Mouse (Mus musculus): ENCODE data around the gene Klhl18. TPM values are rescaled to one million over a fixed set of nuclear protein-coding genes. Genes with fewer than 3 reads are reported as not detected.
A peak's percentile ranks its signal among the peaks of the same experiment; 100 is the strongest.

Gene Klhl18
- total RNA-seq (2021), result 1 to 10 TPM; 6.0 to 8.3 TPM
- long read RNA-seq, experiment 1, full-length matches to known transcripts, result 3 of 6 reads
- long read RNA-seq, experiment 1, partial matches to known transcripts, result 1 of 6 reads
- long read RNA-seq, experiment 1, other reads (novel, unspliced or antisense), result 2 of 6 reads
- long read RNA-seq, experiment 2, full-length matches to known transcripts, result 4 of 6 reads
- long read RNA-seq, experiment 2, partial matches to known transcripts, result 1 of 6 reads
- long read RNA-seq, experiment 2, other reads (novel, unspliced or antisense), result 1 of 6 reads

DNA sequence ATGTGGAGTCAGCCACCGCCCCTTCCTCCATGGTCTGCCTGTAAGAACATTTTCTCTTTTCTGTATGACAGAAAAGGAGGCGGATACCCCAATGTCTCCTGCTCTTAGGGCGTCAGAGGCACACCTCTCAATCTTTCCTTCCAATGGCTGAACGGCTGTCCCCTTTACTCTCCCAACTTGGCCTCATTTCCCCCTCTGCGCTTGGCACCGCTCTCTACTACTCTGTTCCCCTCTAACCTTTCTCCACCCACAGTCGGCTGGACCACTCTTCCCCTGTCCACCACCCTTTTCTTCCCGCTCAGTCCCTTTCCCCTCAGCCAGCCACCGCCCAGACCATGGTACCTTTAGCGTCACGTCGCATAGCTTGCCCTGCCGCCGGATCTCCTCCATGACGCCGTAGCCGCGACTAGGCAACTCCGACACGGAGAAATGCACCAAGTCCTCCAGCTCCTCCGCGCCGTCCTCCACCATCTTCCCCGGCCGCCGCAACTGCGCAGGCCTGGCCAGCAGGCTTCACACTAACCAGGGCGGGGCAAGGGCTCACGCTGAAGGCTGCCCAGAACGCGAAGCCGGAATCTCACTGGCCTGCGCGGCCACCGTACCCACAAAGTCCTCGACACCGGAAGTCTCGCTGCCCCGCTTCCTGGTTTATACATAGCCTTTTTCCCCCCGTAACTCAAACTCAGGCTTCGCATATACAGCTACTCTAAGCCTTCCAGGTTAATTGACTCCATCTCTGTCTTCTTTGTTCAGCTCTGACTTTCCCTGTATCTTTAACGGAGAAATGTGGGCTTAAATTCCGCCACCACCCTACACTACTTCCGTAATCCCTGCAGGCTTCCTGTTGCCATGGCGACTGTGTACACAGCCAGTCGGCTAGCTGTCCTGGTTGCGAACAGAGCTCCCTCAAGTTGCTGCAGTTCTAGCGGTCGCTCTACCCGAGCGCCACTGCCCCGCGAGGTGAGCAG, at the start of gene Klhl18, which contains the start of gene Kif9:
TSS of gene Klhl18 (minus strand) at position 571 of the 968 bp plus-strand sequence.
TSS of gene Kif9 (plus strand) at position 835 of the 968 bp plus-strand sequence.
- peak; percentile 94 for DNase-seq

DNA sequence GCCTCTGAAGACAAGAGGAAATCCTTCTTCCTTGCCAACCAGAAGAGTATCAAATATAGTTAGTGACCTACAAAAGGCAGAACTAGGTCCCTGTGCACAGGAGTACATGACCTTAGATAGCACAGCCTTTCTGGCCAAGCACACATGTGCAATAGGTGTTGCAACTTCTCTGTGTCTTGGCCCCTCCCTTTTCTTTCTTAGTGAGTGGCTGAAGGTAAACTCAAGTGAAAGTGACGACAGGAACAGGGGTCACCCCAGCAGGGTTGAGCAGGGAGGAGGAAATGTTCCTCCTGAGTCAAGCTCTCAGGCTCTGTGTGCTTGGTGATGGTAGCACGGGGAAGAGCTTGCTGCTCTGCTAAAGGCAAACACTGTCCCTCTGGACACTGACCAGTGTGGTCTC, 49.2 kb upstream of the Klhl18 start:
- DNase-seq, result no peak

DNA sequence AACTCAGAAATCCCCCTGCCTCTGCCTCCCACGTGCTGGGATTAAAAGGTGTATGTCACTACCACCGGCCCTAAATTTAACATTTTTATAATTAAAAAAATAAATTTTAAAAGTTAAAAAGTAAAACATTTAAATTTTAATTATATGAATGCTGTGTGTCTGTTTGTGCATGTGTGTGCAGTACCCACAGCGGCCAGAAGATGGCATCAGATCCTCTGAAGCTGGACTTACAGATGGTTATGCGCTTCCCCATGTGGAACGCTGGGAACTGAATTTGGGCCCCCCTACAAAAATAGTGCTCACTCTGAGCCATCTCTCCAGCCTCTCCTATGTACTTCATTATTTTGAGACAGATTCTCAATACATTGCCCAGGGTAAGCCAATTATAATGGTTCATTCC, 14.4 kb upstream of the Klhl18 start:
- peak; percentile 15 for DNase-seq

DNA sequence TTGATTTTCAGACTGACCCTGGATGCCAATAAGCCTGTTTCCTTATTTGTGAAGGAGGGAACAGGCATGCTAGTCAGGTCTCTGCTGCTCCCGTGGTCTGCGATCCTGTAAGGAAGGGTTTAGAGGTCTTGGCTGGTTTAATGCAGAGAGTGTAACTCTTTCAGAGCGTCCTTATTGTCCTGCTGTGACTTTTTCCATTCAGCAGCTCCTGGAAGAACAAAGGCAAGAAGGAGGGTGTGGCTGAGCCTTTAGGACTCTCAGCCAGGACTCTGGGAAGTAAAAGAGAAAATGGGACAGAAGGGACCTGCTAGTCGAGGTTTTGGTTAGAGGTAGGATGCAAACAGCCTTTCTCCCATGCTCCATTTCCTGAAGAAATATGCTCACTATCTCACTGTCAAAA, 12.3 kb upstream of the Klhl18 start:
- no peak for DNase-seq

DNA sequence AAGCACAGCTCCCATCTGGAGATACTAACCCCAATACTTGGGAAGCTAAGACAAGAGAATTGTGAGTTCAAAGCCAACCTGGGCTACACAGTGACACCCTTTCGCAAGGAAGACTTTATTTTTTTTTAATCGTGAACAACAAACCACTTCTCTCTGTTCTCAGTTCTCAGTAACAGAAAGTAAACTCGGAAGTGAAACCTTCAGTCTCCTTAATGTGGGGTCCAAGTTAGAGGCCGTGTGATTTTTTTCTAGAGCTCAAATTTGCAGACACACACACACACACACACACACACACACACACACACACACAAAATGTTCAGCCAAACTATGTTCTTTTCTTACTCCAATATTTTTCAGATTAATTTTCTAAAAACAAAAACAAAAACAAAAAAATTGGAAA, 2.1 kb upstream of the Klhl18 start:
- no peak for DNase-seq

DNA sequence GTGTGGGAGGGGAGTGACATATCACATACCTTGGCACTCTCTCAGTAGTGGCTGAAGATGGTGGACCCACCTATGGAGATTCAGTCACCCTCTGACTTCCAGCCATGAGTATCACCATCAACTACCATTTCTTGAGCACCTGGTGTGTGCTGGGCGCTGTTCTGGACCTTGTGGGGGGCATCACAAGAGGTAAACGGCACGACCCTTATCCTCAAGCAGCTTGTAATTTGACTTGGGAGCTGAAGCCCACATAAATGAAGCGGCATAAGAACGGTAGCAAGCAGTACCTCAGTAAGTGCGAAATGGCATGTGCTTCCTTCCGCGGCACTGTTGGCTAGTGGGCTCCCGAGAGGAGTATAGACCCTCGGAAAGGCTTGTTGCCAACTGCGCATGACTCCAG, 1.5 kb upstream of the Klhl18 start:
- no peak for DNase-seq

DNA sequence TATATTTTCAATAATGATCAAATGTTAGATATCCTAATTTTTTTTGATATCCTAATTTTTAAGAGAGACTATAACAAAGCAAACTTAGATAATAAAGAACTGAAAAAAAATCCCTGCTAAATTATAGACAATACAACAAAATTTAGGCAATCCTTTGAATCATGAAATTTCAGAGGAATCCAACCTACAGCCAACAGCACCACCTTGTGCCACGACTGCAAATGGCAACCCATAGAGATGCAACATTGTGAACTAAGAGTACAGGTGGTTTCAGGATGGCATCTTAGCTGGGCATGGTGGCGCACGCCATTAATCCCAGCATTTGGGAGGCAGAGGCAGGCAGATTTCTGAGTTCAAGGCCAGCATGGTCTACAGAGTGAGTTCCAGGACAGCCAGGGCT, 10.3 kb downstream of the Klhl18 start:
- no peak for DNase-seq

DNA sequence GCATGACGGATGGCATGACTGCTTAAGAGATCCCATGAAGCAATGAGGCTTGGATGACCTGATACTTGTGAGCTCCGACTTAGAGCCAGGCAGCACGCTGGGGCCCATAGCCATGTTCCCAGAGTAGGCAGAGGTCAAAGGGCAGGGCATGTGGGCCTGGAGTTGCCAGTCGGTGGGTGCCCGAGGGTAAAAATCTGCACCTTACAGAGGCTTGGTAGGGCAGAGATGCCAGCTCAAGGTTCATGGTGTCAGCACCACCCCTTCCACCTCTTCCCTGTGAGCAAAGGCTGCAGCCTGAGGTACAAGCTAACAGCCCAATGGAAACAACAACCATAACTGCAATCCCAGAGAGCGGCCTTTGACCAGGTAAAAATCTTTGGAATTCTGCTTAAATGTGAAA, 11.2 kb downstream of the Klhl18 start:
- DNase-seq, result no peak

DNA sequence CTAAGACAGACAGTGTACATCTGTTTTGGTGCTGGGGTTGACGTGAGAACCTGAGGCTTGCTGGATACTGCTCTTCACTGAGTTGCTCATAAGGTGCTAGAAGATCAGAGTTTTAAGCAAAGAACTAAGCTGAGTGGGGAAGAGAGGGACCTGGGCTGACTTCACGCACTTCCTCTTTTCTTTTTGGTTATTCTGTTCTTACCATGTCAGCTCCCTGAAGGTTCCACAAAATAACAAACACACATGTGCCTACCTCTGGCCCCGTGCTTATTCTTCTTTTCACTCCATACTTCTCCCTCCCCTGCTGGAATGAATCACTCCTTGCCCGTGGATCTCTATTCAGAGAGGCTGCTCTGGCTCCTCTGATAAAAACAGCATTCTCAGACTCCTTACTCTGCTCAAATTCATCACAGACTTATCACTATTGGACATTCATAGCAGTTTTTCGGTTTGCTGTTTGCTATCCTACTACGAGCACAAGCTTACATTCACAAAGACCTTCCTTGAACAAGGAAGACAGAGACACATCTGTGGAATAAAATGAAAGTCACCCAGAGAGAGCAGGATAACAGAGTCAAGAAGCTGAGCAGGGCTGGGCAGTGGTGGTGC, 12.4 kb downstream of the Klhl18 start:
- DNase-seq, result no peak

DNA sequence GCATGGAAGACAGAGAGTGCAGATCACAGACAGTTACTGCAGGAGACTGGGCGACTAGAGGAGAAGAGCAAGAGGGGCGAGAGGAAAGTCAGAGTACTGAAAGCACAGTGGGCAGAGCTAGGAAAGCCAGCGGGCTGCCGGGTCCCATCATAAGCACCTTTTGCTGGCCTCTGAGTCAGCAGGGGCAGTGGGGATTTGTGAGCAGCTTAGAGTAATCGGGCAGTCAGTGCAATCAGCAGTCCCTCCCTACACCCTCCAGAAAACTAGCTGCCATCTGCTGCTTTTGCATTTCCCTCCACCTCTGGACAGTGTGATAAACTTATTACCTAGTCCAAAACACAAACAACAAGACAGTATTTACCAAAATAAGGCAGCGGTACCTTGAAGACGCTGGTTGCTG, 14.2 kb downstream of the Klhl18 start:
- no peak for DNase-seq

DNA sequence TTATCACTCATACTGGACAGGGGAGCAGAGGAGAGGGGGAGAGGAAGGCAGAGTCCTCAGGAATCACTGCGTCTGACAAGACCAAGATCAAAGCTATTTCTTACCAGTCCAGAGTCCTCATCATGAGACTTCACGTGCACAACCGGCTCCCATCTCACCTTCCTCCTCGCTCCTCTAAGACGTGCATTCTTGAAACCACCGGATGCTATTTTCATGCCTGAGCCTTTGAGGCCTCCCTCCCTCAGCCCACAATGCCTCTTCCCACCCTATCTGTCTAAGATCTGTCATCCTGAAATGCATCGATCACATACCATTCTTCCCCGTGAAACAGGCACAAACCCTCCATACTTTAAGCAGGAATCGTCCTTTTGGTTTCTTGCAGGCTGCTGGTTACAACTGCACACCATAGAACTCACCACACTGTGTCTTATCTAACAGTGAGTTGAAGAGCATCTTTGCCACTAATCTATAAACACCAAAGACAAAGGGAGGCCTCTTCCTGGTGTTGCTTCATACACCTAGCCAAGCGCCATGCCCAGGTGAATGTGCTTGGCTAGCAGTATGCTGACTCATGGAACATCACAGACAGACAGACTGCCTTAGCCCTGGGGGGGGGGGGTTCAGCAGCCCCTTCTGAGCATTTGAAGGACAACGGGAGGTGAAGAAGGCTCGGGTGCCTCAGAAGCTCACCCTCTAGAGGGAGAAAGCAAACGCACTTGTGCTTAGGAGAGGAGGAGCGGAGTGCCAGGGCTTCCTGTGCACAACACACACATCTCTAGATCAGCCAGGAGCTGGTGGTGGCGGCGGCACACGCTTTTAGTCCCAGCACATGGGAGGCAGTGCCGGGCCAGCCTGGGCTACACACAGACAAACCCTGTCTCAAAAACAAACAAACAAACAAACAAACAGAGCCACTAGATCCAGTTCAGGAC, 15.3 kb downstream of the Klhl18 start:
- DNase-seq, result no peak

DNA sequence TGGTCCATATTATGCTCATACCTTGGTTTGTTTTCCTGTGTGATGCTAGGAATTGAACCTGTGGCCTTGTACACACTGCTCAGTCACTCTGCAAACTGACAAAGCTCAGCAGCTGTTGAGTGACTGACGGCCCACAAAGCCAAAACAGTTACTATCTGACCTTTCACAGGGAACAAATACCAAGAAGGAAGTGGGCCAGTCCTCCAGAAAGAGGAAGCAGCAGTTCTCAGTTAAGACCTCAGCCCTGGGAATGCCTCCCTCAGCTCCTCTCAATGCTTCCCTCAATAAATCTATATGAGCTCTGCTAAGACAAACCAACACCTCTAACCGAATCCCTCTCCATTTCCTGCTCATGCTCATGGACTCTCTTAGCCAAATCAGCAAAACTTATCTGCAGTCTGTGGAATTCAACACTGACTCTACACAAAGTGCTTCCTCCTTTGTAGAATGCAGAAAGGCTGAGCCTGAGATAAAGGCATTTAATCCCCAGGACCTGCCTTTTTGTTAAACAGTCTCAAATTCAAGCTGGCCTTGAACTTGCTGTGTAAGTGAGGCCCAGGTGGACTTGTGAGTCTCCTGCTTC, 17.3 kb downstream of the Klhl18 start:
- DNase-seq, result no peak

DNA sequence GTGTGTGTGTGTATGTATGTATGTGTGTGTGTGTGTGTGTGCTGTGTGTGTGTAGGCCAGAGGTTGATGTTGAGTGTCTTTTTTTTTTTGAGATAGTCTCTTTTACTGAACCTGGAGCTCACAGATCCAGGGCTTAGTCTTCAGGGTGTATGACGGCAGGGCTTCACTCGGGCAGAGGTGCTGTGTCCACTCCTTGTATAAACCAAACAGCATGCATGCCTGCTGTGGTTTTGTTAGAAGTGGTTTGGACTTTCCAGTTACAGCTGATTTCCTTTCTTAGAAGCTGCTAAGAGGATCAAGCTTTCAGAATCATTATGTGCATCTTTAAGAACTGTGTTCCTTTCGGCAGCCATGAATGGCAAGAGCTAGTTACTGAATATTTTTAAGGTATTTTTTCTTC, 18.6 kb downstream of the Klhl18 start:
- no peak for DNase-seq

DNA sequence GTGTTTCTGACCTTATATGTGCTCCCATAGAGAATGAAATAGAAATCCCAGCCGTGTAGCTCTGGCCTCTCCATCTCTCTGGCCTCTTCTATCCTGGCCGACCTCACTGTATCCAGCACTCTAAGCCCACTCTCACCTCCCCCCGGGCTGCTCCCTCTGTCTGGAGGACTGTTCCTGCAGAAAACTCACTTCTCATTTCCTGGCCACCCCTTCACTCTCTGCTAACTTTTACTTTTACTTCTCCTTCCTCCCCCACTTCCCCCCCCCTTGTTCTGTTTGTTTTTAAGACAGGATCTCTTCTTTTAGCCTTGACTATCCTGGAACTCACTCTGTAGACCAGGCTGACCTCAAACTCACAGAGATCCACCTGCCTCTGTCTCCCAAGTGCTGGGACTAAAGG, 24.0 kb downstream of the Klhl18 start:
- no peak for DNase-seq

DNA sequence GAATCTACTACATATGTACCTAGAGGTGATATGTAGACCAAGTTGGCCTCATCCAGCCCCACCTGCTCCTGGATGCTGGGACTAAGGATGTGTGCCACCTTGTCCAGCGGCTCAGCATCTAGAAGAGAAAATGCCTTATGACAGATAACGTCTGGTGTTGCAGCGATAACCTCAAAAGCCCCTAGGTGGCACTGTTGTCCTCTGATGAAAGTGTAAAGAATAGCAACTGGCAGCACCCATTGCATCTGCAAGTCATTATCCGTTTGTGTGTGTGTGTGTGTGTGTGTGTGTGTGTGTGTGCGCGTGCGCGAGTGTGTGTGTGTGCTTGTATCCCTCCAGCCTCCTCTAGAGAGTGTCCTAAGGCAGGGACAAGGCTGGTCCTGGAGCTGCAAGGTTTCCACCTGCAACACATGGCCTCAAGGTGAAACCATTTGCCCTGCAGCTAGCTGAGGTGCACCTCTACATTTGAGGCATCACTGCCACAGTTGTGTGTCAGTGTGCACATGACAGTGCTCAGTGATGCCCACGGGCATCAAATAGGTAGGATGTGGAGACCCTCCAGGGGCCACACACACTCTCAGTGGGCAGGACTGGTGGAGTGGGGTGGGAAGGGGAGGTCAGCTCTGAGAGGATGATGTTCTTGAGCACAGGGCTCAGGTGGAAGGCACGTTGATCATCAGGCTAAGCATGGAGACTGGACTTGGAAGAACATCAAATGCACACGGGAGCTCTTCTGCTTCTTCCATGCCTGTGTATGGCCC, 27.5 kb downstream of the Klhl18 start:
- DNase-seq, result peak; percentile 75

DNA sequence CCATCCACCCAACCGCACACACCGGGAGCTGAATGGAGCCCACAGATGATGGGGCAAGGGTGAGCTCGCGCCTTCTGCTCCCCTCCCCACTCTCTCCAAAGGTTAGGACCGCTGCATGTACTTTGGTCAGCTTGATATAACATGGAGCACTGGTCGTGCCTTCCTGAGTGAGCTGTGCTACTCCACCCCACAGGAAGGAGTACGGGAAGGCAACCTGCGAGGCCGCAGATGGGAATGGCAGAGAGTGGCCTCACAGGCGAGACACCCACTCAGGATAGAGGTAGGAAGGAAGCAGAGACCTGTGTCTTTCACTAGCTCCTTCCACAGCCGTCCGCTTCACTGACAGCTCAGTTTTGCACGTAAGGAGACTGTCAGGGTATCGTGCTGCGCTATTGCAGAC, 28.1 kb downstream of the Klhl18 start:
- DNase-seq, result no peak

DNA sequence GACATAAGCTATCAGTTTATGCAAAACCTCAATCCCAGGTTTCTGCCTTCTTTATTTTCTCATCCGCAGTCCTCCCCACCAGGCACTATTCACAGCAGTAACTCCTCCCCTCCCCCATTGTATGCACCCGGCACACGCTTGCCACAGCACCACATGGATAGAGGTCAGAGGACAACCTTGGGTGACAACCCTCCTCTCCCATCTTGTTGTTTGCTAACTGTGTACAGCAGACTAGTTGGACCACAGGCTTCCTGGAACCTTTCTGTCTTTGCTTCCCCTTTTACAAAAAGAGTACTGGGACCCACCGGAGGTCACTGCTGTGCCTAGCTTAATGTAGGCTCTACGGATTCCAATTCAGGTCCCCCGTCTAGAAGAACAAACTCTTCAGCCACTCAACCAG, 35.9 kb downstream of the Klhl18 start:
- DNase-seq, result no peak

DNA sequence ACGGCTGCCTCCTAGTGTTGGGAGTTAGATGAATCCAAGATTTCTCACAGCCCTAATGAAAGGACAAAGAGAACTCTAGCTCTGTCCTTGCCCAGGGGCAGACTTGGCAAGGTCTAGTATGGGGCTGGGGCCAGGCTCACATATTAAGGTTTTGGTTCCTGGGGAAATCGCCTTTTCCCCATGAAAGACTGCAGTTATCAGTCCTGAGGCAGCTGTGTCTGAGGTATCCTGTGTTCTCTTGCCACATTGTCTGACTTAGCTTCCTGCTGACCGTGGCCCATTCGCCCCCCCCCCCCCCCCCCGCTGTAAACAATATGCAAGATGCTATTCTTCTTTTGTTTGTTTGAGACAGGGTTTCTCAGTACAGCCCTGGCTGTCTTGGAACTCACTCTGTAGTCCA, 36.4 kb downstream of the Klhl18 start:
- DNase-seq, result no peak

DNA sequence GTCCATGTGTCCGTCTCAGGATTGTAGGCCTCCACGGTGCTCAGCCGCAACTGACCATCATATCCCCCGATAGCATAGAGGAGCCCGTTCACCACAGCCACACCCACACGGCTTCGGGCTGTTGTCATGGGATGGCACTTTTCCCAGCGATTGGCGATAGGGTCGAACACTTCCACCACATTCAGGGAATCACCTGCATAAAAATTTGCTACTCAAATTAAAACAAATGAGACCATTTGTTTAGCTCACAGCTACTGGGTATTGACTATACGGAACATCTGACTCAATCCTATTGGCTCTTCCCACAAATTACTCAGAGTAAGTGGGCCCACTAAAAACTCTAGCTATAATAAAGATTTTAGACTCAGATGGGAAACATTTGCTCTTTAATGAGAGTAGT, 40.5 kb downstream of the Klhl18 start:
- DNase-seq, result no peak

DNA sequence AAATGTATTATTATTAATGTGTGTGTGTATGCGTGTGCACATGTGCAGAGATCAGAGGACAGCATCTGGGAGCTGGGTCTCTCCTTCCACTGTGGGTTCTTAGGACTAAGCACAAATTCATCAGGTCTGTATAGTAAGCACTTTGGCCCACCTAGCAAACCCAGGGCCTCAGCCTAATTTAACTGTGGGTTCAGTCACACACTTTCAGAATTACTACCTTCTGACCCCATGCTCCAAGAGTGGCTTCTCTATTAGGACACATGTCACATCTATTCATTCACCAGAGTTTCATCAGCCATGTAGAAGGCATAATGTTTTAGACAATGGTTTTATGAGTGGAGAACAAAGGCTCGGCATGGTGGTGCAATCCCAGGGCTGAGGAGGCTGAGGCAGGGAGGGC, 43.4 kb downstream of the Klhl18 start:
- no peak for DNase-seq

DNA sequence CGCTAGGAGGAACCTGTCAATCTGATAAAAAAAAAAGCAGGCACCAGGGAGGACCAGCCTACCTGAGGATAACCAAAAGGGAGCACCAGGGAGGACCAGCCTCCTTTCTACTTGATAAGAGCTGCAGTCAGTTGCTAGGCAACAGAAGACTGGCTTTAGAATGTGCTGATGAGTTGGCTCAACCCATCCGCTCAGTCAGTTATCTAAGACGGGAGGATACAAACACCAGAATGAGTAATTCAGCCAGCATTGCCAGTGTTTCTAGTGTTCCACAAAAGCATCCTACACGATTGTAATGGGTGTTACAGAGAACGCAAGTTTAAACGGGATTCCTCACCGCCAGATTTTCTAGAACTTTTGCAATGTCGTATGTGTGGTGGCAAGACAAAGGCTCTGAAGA, 45.3 kb downstream of the Klhl18 start:
- no peak for DNase-seq

All from gastrocnemius, postnatal 10 days (tissue).